Mouse (Mus musculus) G1E (cell line): ENCODE results near the gene Olfr1286. TPM values are rescaled to one million over a fixed set of nuclear protein-coding genes. Genes with fewer than 3 reads are reported as not detected.

Experiments
- ATAC-seq: 2 replicates; pipeline ENCODE4 v1.8.0; 2016; ENCODE audit warnings: mild to moderate bottlenecking; ENCODE audit not compliant: insufficient number of reproducible peaks, poor library complexity, low FRiP score, severe bottlenecking; ENCODE audit errors: extremely low read depth
- DNase-seq: peaks from one replicate; pipeline ENCODE4 v3.0.0; 2012; ENCODE audit warnings: low spot score
- H3K27me3 ChIP-seq: 2 replicates; pipeline ENCODE4 v1.6.1; 2012; ENCODE audit warnings: mild to moderate bottlenecking, low read length, inconsistent platforms; ENCODE audit not compliant: insufficient read depth
- H3K36me3 ChIP-seq: replicated peaks from 2 replicates; pipeline ENCODE3; 2012; ENCODE audit warnings: mild to moderate bottlenecking, inconsistent platforms
- H3K4me1 ChIP-seq: 2 replicates; pipeline ENCODE4 v1.6.1; 2012; ENCODE audit warnings: low read depth, low read length, inconsistent platforms, mixed read lengths; ENCODE audit not compliant: insufficient read depth
- H3K4me3 ChIP-seq: 2 replicates; pipeline ENCODE4 v1.5.1; 2012; ENCODE audit warnings: low read depth, mild to moderate bottlenecking, inconsistent platforms, low read length, moderate library complexity, mixed read lengths
- H3K9me3 ChIP-seq: replicated peaks from 2 replicates; pipeline ENCODE4 v1.6.1; 2012; ENCODE audit warnings: inconsistent platforms
- CTCF ChIP-seq: IDR thresholded peaks from 2 replicates; pipeline ENCODE4 v1.5.1; 2012; ENCODE audit warnings: low read depth, low read length, inconsistent platforms, mixed read lengths
- GATA1 ChIP-seq: IDR thresholded peaks from 2 replicates; pipeline ENCODE4 v1.6.1; 2012; ENCODE audit warnings: borderline replicate concordance, low read length, inconsistent platforms, mixed read lengths
- GATA2 ChIP-seq: IDR thresholded peaks from 2 replicates; pipeline ENCODE4 v1.6.1; 2012; ENCODE audit warnings: low read depth, low read length, inconsistent platforms, borderline replicate concordance
- POLR2AphosphoS5 ChIP-seq: IDR thresholded peaks from 2 replicates; pipeline ENCODE4 v1.6.1; 2012; ENCODE audit warnings: low read depth, low read length, inconsistent platforms; ENCODE audit not compliant: insufficient replicate concordance
- TAL1 ChIP-seq: conservative IDR thresholded peaks from 2 replicates; pipeline ENCODE4 v1.6.1; 2012; ENCODE audit warnings: low read depth, low read length, inconsistent platforms, mixed read lengths
- polyA plus RNA-seq: library from polyadenylated mRNA; stranded (reverse); fragments of >175 nt; gene quantifications from 2 replicates; pipeline ENCODE4 v1.2.3, GENCODE M21; 2012
- total RNA-seq, 2 experiments: library from RNA; stranded (forward) in 1 of 2; stranded (reverse) in 1 of 2; fragments of 200-1000 nt in 1 of 2; fragments of >200 nt in 1 of 2; fragmentation: Nextera tagmentation in 1 of 2; gene quantifications; 2 replicates each; pipeline ENCODE4 v1.2.3; 2014 to 2017

The Olfr1286 gene
- not detected in 2 replicates for total RNA-seq (2014; fragmentation: Nextera tagmentation)
- 0.22 and 0.70 TPM in 2 replicates for total RNA-seq (2017)
- not detected in 2 replicates for polyA plus RNA-seq

DNA sequence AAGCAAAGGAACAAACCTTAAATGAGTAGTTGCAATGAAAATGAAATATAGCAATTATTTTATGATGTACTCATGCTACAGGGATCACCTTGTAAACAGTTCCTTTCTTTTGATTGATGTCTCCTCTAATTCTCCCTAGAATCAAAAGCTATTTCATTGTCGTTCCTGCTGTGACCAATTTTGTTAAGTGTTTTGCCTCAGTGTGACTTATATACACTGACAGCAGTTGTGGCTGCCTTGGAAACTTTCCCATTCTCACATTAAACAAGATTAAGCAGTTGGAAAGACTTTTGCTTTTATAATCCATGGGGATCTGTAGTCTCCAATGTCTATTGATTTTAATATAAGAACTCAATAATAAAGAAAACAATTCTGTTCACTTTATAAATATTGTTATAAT is at the start of gene Olfr1286:
Olfr1286 (minus strand) TSS at position 185 of the 400 bp plus-strand sequence.
- Histone ChIP-seq H3K27me3 (no peaks in the 10 kb centered on the region), H3K4me3 (no peak within 1 kb of the TSS), H3K36me3 (no peaks in the 10 kb centered on the region), H3K9me3 (no peaks in the 10 kb centered on the region), H3K4me1 (no peaks in the 10 kb centered on the region)
- DNase-seq: no peak
- TF ChIP-seq CTCF (no peak), GATA1 (no peak), TAL1 (no peak), POLR2AphosphoS5 (no peak), GATA2 (no peak)
- no peak for ATAC-seq

DNA sequence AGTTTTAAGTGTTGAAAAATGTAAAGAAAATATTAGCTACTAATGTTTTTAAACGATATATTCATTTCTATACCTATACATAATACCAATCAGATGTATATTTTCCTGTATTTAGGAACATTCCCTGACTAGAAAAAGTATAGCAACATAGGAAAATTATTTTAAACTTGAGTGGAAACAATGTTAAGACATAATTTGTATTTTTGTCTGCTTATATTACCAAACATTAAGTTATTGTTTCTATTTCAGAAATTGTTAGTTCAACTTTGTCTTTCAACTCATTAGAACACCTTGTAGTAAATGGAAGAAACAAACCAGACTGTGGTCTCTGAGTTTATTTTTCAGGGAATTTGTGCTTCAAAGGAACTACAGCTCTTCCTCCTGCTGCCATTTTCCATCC is 25.9 kb upstream of the Olfr1286 start, which contains the start of gene Olfr1287:
Olfr1287 (plus strand) TSS at position 301 of the 400 bp plus-strand sequence.
- no peaks in the 10 kb centered on the region for H3K36me3 ChIP-seq
- H3K9me3 ChIP-seq: no peaks in the 10 kb centered on the region
- DNase-seq: no peak
- no peaks in the 10 kb centered on the region for H3K27me3 ChIP-seq
- no peak within 1 kb of the TSS for H3K4me3 ChIP-seq
- TF ChIP-seq POLR2AphosphoS5 (no peak), TAL1 (no peak), CTCF (no peak), GATA1 (no peak), GATA2 (no peak)
- H3K4me1 ChIP-seq: no peaks in the 10 kb centered on the region
- ATAC-seq: no peak

DNA sequence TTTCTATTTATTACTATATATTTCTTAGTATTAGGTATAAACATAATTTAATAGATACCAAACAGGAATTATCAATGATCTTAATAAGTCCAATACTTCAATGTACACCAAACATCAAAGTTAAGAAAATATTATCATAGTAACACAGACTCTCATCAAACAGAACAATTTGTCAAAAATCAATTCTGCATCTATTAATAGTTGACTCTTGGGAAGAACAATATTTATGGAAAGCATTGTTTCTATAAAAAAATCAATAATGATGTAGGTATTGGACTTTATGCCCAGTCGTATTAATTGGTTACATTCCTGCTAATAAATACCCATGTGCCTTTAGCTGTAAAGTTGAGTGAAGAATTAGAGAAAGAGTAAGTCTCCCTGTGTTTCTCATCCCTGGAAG is 47.7 kb downstream of the Olfr1286 start, which contains the start of gene Olfr1284:
Olfr1284 (plus strand) TSS at position 301 of the 400 bp plus-strand sequence.
- Histone ChIP-seq H3K9me3 (peaks cover 3% of the 10 kb centered on the region; the same call in 1 of the 2 replicates), H3K27me3 (no peaks in the 10 kb centered on the region), H3K4me3 (no peak within 1 kb of the TSS), H3K36me3 (no peaks in the 10 kb centered on the region), H3K4me1 (no peaks in the 10 kb centered on the region)
- no peak for TF ChIP-seq GATA2
- TF ChIP-seq POLR2AphosphoS5: no peak
- no peak for TF ChIP-seq GATA1
- no peak for ATAC-seq
- no peak for DNase-seq

Other genes starting within 250 kb of the Olfr1286 start
Only the 20 nearest of the 22 such genes appear.
- gene 4930430A15Rik, start 193.5 kb downstream of the Olfr1286 start, total RNA-seq (2014; fragmentation: Nextera tagmentation): not detected in 2 replicates
- 0.05 TPM in 1 of 2 replicates, not detected in the other for gene 4930430A15Rik, start 193.5 kb downstream of the Olfr1286 start, total RNA-seq (2017)
- gene 4930430A15Rik, start 193.5 kb downstream of the Olfr1286 start, polyA plus RNA-seq: not detected in 2 replicates
- gene Olfr1275, start 187.8 kb downstream of the Olfr1286 start, total RNA-seq (2014; fragmentation: Nextera tagmentation): not detected in 2 replicates
- gene Olfr1275, start 187.8 kb downstream of the Olfr1286 start, total RNA-seq (2017): 0.11 and 0.23 TPM in 2 replicates
- not detected in 2 replicates for gene Olfr1275, start 187.8 kb downstream of the Olfr1286 start, polyA plus RNA-seq
- gene Olfr1276, start 168.6 kb downstream of the Olfr1286 start, total RNA-seq (2014; fragmentation: Nextera tagmentation): not detected in 2 replicates
- gene Olfr1276, start 168.6 kb downstream of the Olfr1286 start, total RNA-seq (2017): under 0.01 and 0.11 TPM in 2 replicates
- gene Olfr1276, start 168.6 kb downstream of the Olfr1286 start, polyA plus RNA-seq: not detected in 2 replicates
- not detected in 2 replicates for gene Olfr1277, start 149.0 kb downstream of the Olfr1286 start, total RNA-seq (2014; fragmentation: Nextera tagmentation)
- under 0.01 and 0.16 TPM in 2 replicates for gene Olfr1277, start 149.0 kb downstream of the Olfr1286 start, total RNA-seq (2017)
- gene Olfr1277, start 149.0 kb downstream of the Olfr1286 start, polyA plus RNA-seq: not detected in 2 replicates
- gene Olfr1278, start 133.0 kb downstream of the Olfr1286 start, total RNA-seq (2014; fragmentation: Nextera tagmentation): not detected in 2 replicates
- under 0.01 and 0.22 TPM in 2 replicates for gene Olfr1278, start 133.0 kb downstream of the Olfr1286 start, total RNA-seq (2017)
- not detected in 2 replicates for gene Olfr1278, start 133.0 kb downstream of the Olfr1286 start, polyA plus RNA-seq
- not detected in 2 replicates for gene Olfr1279, start 122.5 kb downstream of the Olfr1286 start, total RNA-seq (2014; fragmentation: Nextera tagmentation)
- gene Olfr1279, start 122.5 kb downstream of the Olfr1286 start, total RNA-seq (2017): 0.16 TPM in 1 of 2 replicates, not detected in the other
- not detected in 2 replicates for gene Olfr1279, start 122.5 kb downstream of the Olfr1286 start, polyA plus RNA-seq
- gene Olfr1280, start 109.1 kb downstream of the Olfr1286 start, total RNA-seq (2014; fragmentation: Nextera tagmentation): not detected in 2 replicates
- gene Olfr1280, start 109.1 kb downstream of the Olfr1286 start, total RNA-seq (2017): 0.12 and 0.22 TPM in 2 replicates
- gene Olfr1280, start 109.1 kb downstream of the Olfr1286 start, polyA plus RNA-seq: not detected in 2 replicates
- gene Olfr1281, start 96.6 kb downstream of the Olfr1286 start, total RNA-seq (2014; fragmentation: Nextera tagmentation): not detected in 2 replicates
- 0.05 and 0.23 TPM in 2 replicates for gene Olfr1281, start 96.6 kb downstream of the Olfr1286 start, total RNA-seq (2017)
- not detected in 2 replicates for gene Olfr1281, start 96.6 kb downstream of the Olfr1286 start, polyA plus RNA-seq
- gene Olfr1282, start 87.0 kb downstream of the Olfr1286 start, total RNA-seq (2014; fragmentation: Nextera tagmentation): not detected in 2 replicates
- 0.12 TPM in 1 of 2 replicates, not detected in the other for gene Olfr1282, start 87.0 kb downstream of the Olfr1286 start, total RNA-seq (2017)
- not detected in 2 replicates for gene Olfr1282, start 87.0 kb downstream of the Olfr1286 start, polyA plus RNA-seq
- not detected in 2 replicates for gene Olfr1283, start 56.3 kb downstream of the Olfr1286 start, total RNA-seq (2014; fragmentation: Nextera tagmentation)
- gene Olfr1283, start 56.3 kb downstream of the Olfr1286 start, total RNA-seq (2017): 0.11 and 0.17 TPM in 2 replicates
- not detected in 2 replicates for gene Olfr1283, start 56.3 kb downstream of the Olfr1286 start, polyA plus RNA-seq
- not detected in 2 replicates for gene Olfr1284, start 47.6 kb downstream of the Olfr1286 start, total RNA-seq (2014; fragmentation: Nextera tagmentation)
- not detected in 2 replicates for gene Olfr1284, start 47.6 kb downstream of the Olfr1286 start, total RNA-seq (2017)
- gene Olfr1284, start 47.6 kb downstream of the Olfr1286 start, polyA plus RNA-seq: not detected in 2 replicates
- not detected in 2 replicates for gene Olfr1287, start 26.0 kb upstream of the Olfr1286 start, total RNA-seq (2014; fragmentation: Nextera tagmentation)
- 0.11 and 0.12 TPM in 2 replicates for gene Olfr1287, start 26.0 kb upstream of the Olfr1286 start, total RNA-seq (2017)
- gene Olfr1287, start 26.0 kb upstream of the Olfr1286 start, polyA plus RNA-seq: not detected in 2 replicates
- not detected in 2 replicates for gene Olfr1288, start 51.0 kb upstream of the Olfr1286 start, total RNA-seq (2014; fragmentation: Nextera tagmentation)
- gene Olfr1288, start 51.0 kb upstream of the Olfr1286 start, total RNA-seq (2017): not detected in 2 replicates
- gene Olfr1288, start 51.0 kb upstream of the Olfr1286 start, polyA plus RNA-seq: not detected in 2 replicates
- gene Olfr1289, start 57.7 kb upstream of the Olfr1286 start, total RNA-seq (2014; fragmentation: Nextera tagmentation): not detected in 2 replicates
- not detected in 2 replicates for gene Olfr1289, start 57.7 kb upstream of the Olfr1286 start, total RNA-seq (2017)
- gene Olfr1289, start 57.7 kb upstream of the Olfr1286 start, polyA plus RNA-seq: not detected in 2 replicates
- not detected in 2 replicates for gene Olfr1290, start 70.7 kb upstream of the Olfr1286 start, total RNA-seq (2014; fragmentation: Nextera tagmentation)
- not detected in 2 replicates for gene Olfr1290, start 70.7 kb upstream of the Olfr1286 start, total RNA-seq (2017)
- gene Olfr1290, start 70.7 kb upstream of the Olfr1286 start, polyA plus RNA-seq: not detected in 2 replicates
- gene Olfr1291-ps1, start 74.1 kb upstream of the Olfr1286 start, total RNA-seq (2014; fragmentation: Nextera tagmentation): not detected in 2 replicates
- 0.06 and 0.22 TPM in 2 replicates for gene Olfr1291-ps1, start 74.1 kb upstream of the Olfr1286 start, total RNA-seq (2017)
- not detected in 2 replicates for gene Olfr1291-ps1, start 74.1 kb upstream of the Olfr1286 start, polyA plus RNA-seq
- gene Olfr1293-ps, start 102.1 kb upstream of the Olfr1286 start, total RNA-seq (2014; fragmentation: Nextera tagmentation): not detected in 2 replicates
- gene Olfr1293-ps, start 102.1 kb upstream of the Olfr1286 start, total RNA-seq (2017): 0.05 and 0.06 TPM in 2 replicates
- gene Olfr1293-ps, start 102.1 kb upstream of the Olfr1286 start, polyA plus RNA-seq: not detected in 2 replicates
- gene Olfr1294, start 117.2 kb upstream of the Olfr1286 start, total RNA-seq (2014; fragmentation: Nextera tagmentation): not detected in 2 replicates
- gene Olfr1294, start 117.2 kb upstream of the Olfr1286 start, total RNA-seq (2017): 0.23 TPM in 1 of 2 replicates, not detected in the other
- gene Olfr1294, start 117.2 kb upstream of the Olfr1286 start, polyA plus RNA-seq: not detected in 2 replicates
- gene Olfr1295, start 146.6 kb upstream of the Olfr1286 start, total RNA-seq (2014; fragmentation: Nextera tagmentation): not detected in 2 replicates
- gene Olfr1295, start 146.6 kb upstream of the Olfr1286 start, total RNA-seq (2017): 0.05 and 0.17 TPM in 2 replicates
- not detected in 2 replicates for gene Olfr1295, start 146.6 kb upstream of the Olfr1286 start, polyA plus RNA-seq
- gene Olfr1297, start 203.4 kb upstream of the Olfr1286 start, total RNA-seq (2014; fragmentation: Nextera tagmentation): not detected in 2 replicates
- gene Olfr1297, start 203.4 kb upstream of the Olfr1286 start, total RNA-seq (2017): 0.05 TPM in 1 of 2 replicates, not detected in the other
- gene Olfr1297, start 203.4 kb upstream of the Olfr1286 start, polyA plus RNA-seq: not detected in 2 replicates